Mouse (Mus musculus): ENCODE measurements around the gene Prkn.

DNA sequence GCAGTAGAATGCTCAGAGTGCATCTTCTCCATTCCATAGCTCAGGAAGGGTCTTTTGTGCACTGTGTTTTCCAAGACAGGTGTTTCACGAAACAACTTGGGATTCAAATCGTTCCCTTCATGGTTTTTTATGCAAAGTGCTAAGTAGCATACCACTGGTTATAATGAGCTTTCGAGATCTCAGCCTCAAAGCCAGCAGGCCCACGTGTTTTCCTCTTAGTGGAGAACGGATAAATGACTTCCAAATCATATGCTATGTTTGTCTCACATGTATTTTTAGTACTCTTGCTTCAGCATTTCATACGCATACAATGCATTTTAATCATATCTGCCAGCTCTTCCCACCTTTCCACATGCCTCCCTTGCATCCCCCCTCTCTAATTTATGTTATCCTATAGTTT, 1021.0 kb downstream of the Prkn start:
- no peak for TF ChIP-seq CEBPB (IDR thresholded peaks at IDR 0.05; ENCODE audit: low read depth)
- no peak for TF ChIP-seq MAX (IDR thresholded peaks at IDR 0.05)
- no peak for TF ChIP-seq CTCF (IDR thresholded peaks at IDR 0.05; ENCODE audit: control insufficient read depth, insufficient read depth, insufficient read length)
- TF ChIP-seq FOSL1 (IDR thresholded peaks at IDR 0.05; ENCODE audit: insufficient read depth, low read length, poor library complexity, severe bottlenecking): no peak
